Mouse (Mus musculus) MEL (cell line): ENCODE results near the gene Zfp747. TPM values are rescaled to one million over a fixed set of nuclear protein-coding genes. Genes with fewer than 3 reads are reported as not detected.
"Not testable (repeated sequence)": the region's sequence is repeated elsewhere in the genome, so short reads cannot be mapped to it uniquely, and the experiment has no call there.

Source experiments
- DNase-seq: peaks from one replicate; pipeline ENCODE4 v3.0.0; 2011; ENCODE audit warnings: low read depth, low spot score
- H3K27ac ChIP-seq: 2 replicates; pipeline ENCODE4 v1.5.1; 2012; ENCODE audit warnings: low read depth, mild to moderate bottlenecking, control low read depth, low read length, moderate library complexity; ENCODE audit not compliant: control insufficient read depth
- H3K27me3 ChIP-seq, 2 experiments: fragments of 150-350 bp in 1 of 2; sonication (generic) in 1 of 2; 2 replicates each; pipeline ENCODE4 v1.6.1; 2012; ENCODE audit warnings: low read length in 2 of 2, mild to moderate bottlenecking in 2 of 2, improper control_type of control experiment in 1 of 2, moderate library complexity in 1 of 2; ENCODE audit not compliant: insufficient read depth in 2 of 2, control insufficient read depth in 1 of 2
- H3K36me3 ChIP-seq, 2 experiments: 2 replicates each; pipeline ENCODE4 v1.6.1; 2012 to 2014; ENCODE audit warnings: low read length in 2 of 2, improper control_type of control experiment in 1 of 2, inconsistent platforms in 1 of 2, mild to moderate bottlenecking in 1 of 2; ENCODE audit not compliant: insufficient read depth in 2 of 2, control insufficient read depth in 1 of 2
- H3K4me1 ChIP-seq, 2 experiments: fragments of 150-350 bp in 1 of 2; sonication (generic) in 1 of 2; 2 replicates each; pipeline ENCODE4 v1.6.1; 2012; ENCODE audit warnings: low read length in 2 of 2, improper control_type of control experiment in 1 of 2, mild to moderate bottlenecking in 1 of 2; ENCODE audit not compliant: insufficient read depth in 2 of 2, control insufficient read depth in 1 of 2
- H3K4me3 ChIP-seq, 2 experiments: fragments of 150-350 bp in 1 of 2; sonication (generic) in 1 of 2; 2 replicates each; pipeline ENCODE4 v1.5.1; 2012; ENCODE audit warnings: low read depth in 2 of 2, low read length in 2 of 2, mild to moderate bottlenecking in 2 of 2, moderate library complexity in 2 of 2, control low read depth in 1 of 2, improper control_type of control experiment in 1 of 2; ENCODE audit not compliant: control insufficient read depth in 1 of 2, insufficient read depth in 1 of 2
- H3K79me2 ChIP-seq: 2 replicates; pipeline ENCODE4 v1.6.1; 2012; ENCODE audit warnings: mild to moderate bottlenecking, low read length, moderate library complexity; ENCODE audit not compliant: control insufficient read depth, poor library complexity, insufficient read depth
- H3K9ac ChIP-seq: 2 replicates; pipeline ENCODE4 v1.6.1; 2012; ENCODE audit warnings: low read depth, mild to moderate bottlenecking, control low read depth, low read length, moderate library complexity; ENCODE audit not compliant: control insufficient read depth, poor library complexity, severe bottlenecking
- H3K9me3 ChIP-seq: fragments of 150-350 bp; sonication (generic); replicated peaks from 2 replicates; pipeline ENCODE4 v1.6.1; 2012; ENCODE audit warnings: mild to moderate bottlenecking, low read length, improper control_type of control experiment, moderate library complexity; ENCODE audit not compliant: insufficient read depth
- BHLHE40 ChIP-seq: IDR thresholded peaks from 2 replicates; pipeline ENCODE4 v1.6.1; 2012; ENCODE audit warnings: low read depth, mild to moderate bottlenecking, inconsistent platforms, low read length, improper control_type of control experiment, borderline replicate concordance
- CTCF ChIP-seq, 3 experiments: IDR thresholded peaks in 2 of 3; conservative IDR thresholded peaks in 1 of 3; 2 replicates each; pipeline ENCODE4 v1.5.1; 2011 to 2012; ENCODE audit warnings: low read length in 3 of 3, low read depth in 2 of 3, mild to moderate bottlenecking in 2 of 3, improper control_type of control experiment in 1 of 3, inconsistent platforms in 1 of 3, mixed read lengths in 1 of 3, moderate library complexity in 1 of 3; ENCODE audit not compliant: control insufficient read depth in 1 of 3, insufficient read depth in 1 of 3, poor library complexity in 1 of 3, severe bottlenecking in 1 of 3
- ELF1 ChIP-seq: IDR thresholded peaks from 2 replicates; pipeline ENCODE4 v1.6.1; 2014; ENCODE audit warnings: low read depth, mild to moderate bottlenecking, inconsistent platforms, low read length, improper control_type of control experiment, moderate library complexity
- HCFC1 ChIP-seq: IDR thresholded peaks from 2 replicates; pipeline ENCODE4 v1.6.1; 2012; ENCODE audit warnings: low read depth, mild to moderate bottlenecking, inconsistent platforms, low read length, improper control_type of control experiment, moderate library complexity
- MAZ ChIP-seq: IDR thresholded peaks from 2 replicates; pipeline ENCODE4 v1.6.1; 2012; ENCODE audit warnings: low read depth, mild to moderate bottlenecking, inconsistent platforms, low read length, improper control_type of control experiment
- MXI1 ChIP-seq: IDR thresholded peaks from 2 replicates; pipeline ENCODE4 v1.6.1; 2011; ENCODE audit warnings: mild to moderate bottlenecking, low read depth, low read length, improper control_type of control experiment
- MYC ChIP-seq: IDR thresholded peaks from 2 replicates; pipeline ENCODE4 v1.6.1; 2011; ENCODE audit warnings: low read depth, mild to moderate bottlenecking, low read length, improper control_type of control experiment, moderate library complexity
- NELFE ChIP-seq: IDR thresholded peaks from 2 replicates; pipeline ENCODE4 v1.6.1; 2011; ENCODE audit warnings: low read depth, low read length, improper control_type of control experiment
- NRF1 ChIP-seq: IDR thresholded peaks from 2 replicates; pipeline ENCODE4 v1.6.1; 2014; ENCODE audit warnings: low read depth, mild to moderate bottlenecking, inconsistent platforms, low read length, improper control_type of control experiment, moderate library complexity; ENCODE audit not compliant: poor library complexity, insufficient read depth, severe bottlenecking
- POLR2A ChIP-seq, 2 experiments: IDR thresholded peaks; 2 replicates each; pipeline ENCODE4 v1.6.1; 2011 to 2012; ENCODE audit warnings: low read length in 2 of 2, mild to moderate bottlenecking in 2 of 2, control low read depth in 1 of 2, improper control_type of control experiment in 1 of 2, low read depth in 1 of 2, moderate library complexity in 1 of 2; ENCODE audit not compliant: control insufficient read depth in 1 of 2, insufficient read depth in 1 of 2, poor library complexity in 1 of 2
- POLR2AphosphoS2 ChIP-seq: IDR thresholded peaks from 2 replicates; pipeline ENCODE4 v1.6.1; 2011; ENCODE audit warnings: low read length, improper control_type of control experiment
- RAD21 ChIP-seq: IDR thresholded peaks from 2 replicates; pipeline ENCODE4 v1.6.1; 2011; ENCODE audit warnings: mild to moderate bottlenecking, low read depth, low read length, improper control_type of control experiment
- SIN3A ChIP-seq: IDR thresholded peaks from 2 replicates; pipeline ENCODE4 v1.6.1; 2012; ENCODE audit warnings: low read length, improper control_type of control experiment, inconsistent platforms
- SMC3 ChIP-seq: IDR thresholded peaks from 2 replicates; pipeline ENCODE4 v1.6.1; 2011; ENCODE audit warnings: low read depth, low read length, improper control_type of control experiment
- TBP ChIP-seq: IDR thresholded peaks from 2 replicates; pipeline ENCODE4 v1.8.0; 2011; ENCODE audit warnings: low read depth, low read length, improper control_type of control experiment
- TCF12 ChIP-seq: IDR thresholded peaks from 2 replicates; pipeline ENCODE4 v1.6.1; 2014; ENCODE audit warnings: low read depth, mild to moderate bottlenecking, inconsistent platforms, low read length, improper control_type of control experiment, moderate library complexity
- USF1 ChIP-seq: IDR thresholded peaks from 2 replicates; pipeline ENCODE4 v1.6.1; 2014; ENCODE audit warnings: low read depth, mild to moderate bottlenecking, inconsistent platforms, low read length, improper control_type of control experiment, moderate library complexity
- USF2 ChIP-seq, 2 experiments: IDR thresholded peaks; 2 replicates each; pipeline ENCODE4 v1.6.1; 2011 to 2012; ENCODE audit warnings: improper control_type of control experiment in 2 of 2, low read length in 2 of 2, borderline replicate concordance in 1 of 2, inconsistent platforms in 1 of 2, low read depth in 1 of 2, mild to moderate bottlenecking in 1 of 2; ENCODE audit not compliant: insufficient read depth in 1 of 2
- polyA plus RNA-seq, 2 experiments: library from polyadenylated mRNA; stranded (reverse) in 1 of 2; unstranded in 1 of 2; fragments of >175 nt in 1 of 2; fragments of >200 nt in 1 of 2; gene quantifications; 2 replicates each; pipeline versions ENCODE4 v1.2.1 to v1.2.4; 2012; ENCODE audit warnings: low replicate concordance in 2 of 2, low read depth in 1 of 2; ENCODE audit not compliant: insufficient read length in 2 of 2, insufficient read depth in 1 of 2, missing spikeins in 1 of 2
- total RNA-seq: library from RNA; depleted of rRNA; stranded (reverse); fragments of 300-350 nt; gene quantifications from 2 replicates; pipeline ENCODE4 v1.2.3, GENCODE M21; 2012

The Zfp747 gene
- total and polyA plus RNA-seq, 3 experiments: 6.2 to 7.5 TPM; not detected in 1

DNA sequence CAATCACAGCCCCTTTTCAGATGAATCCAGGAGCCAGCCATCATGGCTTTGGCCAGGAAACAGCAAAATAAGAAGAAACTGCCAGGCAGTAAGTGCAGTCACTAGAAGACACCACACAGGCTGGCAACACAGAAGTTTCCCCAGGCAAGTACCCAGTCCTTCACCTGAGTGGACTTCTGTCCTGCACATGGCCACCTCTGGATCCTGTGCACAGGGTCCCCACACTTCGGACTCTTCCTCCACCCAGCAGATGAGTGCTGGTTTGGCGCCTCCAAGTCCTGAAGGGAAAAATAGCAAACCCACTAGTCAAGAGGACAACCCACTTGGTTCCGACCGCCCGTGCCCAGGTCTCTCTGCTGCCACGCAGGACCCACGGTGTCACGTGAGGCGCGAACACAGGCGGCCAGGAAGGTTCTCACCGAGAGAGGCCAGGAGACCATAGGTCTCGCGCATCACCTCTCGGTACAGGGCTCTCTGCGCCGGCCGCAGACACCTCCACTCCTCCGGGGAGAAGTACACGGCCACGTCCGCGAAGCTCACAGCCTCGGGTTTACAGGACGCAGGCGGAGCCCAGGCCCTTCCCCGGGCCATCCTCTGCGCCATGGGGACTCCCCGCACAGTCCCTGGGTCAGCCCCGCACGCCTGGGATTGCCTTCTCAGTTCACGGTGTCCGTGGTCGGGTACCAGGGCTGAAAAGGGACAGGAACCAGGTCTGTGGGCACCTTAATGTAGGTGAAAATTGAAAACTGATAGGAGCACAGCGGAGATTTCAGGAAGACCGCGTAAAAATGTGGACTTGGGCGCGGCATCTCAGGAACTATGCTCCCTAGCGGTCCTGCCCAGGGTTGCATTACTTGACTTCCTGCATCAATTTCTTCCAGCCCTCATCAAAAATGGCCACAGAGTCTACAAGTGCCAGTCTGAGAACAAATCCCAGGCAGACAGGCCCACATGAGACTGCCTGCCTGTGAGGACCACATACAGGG, 30.4 kb upstream of the Zfp747 start, which contains the start of gene Zfp764:
Gene Zfp764, minus strand, starts transcription at position 821 of the 986 bp plus-strand sequence.
- peak within 1 kb of the TSS; percentile 46 for H3K27ac ChIP-seq
- H3K9ac ChIP-seq: peak within 1 kb of the TSS; percentile 84

DNA sequence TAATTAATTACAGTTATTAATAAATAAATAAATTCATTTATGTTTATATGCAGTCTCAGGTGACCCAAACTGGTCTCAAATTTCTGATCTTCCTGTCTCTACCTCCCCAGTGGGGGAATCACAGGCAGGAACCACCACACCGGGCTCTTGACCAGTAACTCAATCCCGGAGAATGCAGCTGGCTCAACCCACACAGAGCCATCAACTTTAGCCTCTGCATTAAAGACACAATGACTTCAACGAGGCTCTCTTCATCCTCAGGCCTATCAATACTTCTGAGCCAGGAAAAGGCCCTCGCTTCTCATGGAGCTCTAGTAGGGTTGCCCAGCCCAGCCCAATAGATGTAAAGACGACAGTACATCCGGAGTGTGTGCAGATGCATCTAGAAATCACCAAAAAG, 28.3 kb upstream of the Zfp747 start:
- not testable (repeated sequence) for H3K27me3 ChIP-seq, H3K79me2 ChIP-seq, DNase-seq, H3K9ac ChIP-seq, H3K27ac ChIP-seq, H3K9me3 ChIP-seq, H3K4me3 ChIP-seq
- Histone ChIP-seq H3K4me1 (peaks cover 10 to 19% of the 10 kb centered on the region in 2 experiments), H3K36me3 (peaks cover 0 to 19% of the 10 kb centered on the region in 2 experiments; a peak in 2 of 4 replicates)

More for the DNA sequence above, 30.4 kb upstream of the Zfp747 start, which contains the start of gene Zfp764:
- TF ChIP-seq POLR2A (IDR thresholded peaks at IDR 0.05; ENCODE audit: control insufficient read depth in 1 of 2, insufficient read depth in 1 of 2, low read depth in 1 of 2, low read length in 2 of 2, poor library complexity in 1 of 2) (peak; percentile 40 to 81; a peak in 3 of 4 replicates), HCFC1 (peak; percentile 88), TCF12 (peak; percentile 58), SIN3A (peak; percentile 61; the same call in 1 of the 2 replicates), MAZ (0 out of 2 replicates have a peak, but pooled peaks have one; percentile 3), USF1 (peak; percentile 85), SMC3 (peak; percentile 54), RAD21 (peak; percentile 19), MYC (peak; percentile 50; the same call in 1 of the 2 replicates), NRF1 (peak; percentile 38; the same call in 1 of the 2 replicates), POLR2AphosphoS2 (peak; percentile 55; the same call in 1 of the 2 replicates), BHLHE40 (peak; percentile 72; the same call in 1 of the 2 replicates), NELFE (peak; percentile 68), ELF1 (peak; percentile 88), USF2 (IDR thresholded peaks at IDR 0.05; ENCODE audit: borderline replicate concordance in 1 of 2, insufficient read depth in 1 of 2, low read depth in 1 of 2, low read length in 2 of 2) (peak in 1 of 2 experiments; percentile 48; a peak in 1 of 4 replicates), CTCF (IDR thresholded peaks at IDR 0.05 in 2 of 3, conservative IDR thresholded peaks at IDR 0.05 in 1 of 3; ENCODE audit: control insufficient read depth in 1 of 3, insufficient read depth in 1 of 3, low read depth in 2 of 3, low read length in 3 of 3, poor library complexity in 1 of 3, severe bottlenecking in 1 of 3) (peak; percentile 64 to 75 (median 68)), MXI1 (0 out of 2 replicates have a peak, but pooled peaks have one; percentile 16), TBP (peak; percentile 65)
- peak; percentile 93 for DNase-seq
- not testable (repeated sequence) for H3K9me3 ChIP-seq, H3K79me2 ChIP-seq, H3K4me1 ChIP-seq, H3K36me3 ChIP-seq, H3K27me3 ChIP-seq
- peak within 1 kb of the TSS; percentile 89 to 90 for H3K4me3 ChIP-seq
